Mouse (Mus musculus): Measurements from ENCODE around the gene Phlpp1.

Gene Phlpp1

DNA sequence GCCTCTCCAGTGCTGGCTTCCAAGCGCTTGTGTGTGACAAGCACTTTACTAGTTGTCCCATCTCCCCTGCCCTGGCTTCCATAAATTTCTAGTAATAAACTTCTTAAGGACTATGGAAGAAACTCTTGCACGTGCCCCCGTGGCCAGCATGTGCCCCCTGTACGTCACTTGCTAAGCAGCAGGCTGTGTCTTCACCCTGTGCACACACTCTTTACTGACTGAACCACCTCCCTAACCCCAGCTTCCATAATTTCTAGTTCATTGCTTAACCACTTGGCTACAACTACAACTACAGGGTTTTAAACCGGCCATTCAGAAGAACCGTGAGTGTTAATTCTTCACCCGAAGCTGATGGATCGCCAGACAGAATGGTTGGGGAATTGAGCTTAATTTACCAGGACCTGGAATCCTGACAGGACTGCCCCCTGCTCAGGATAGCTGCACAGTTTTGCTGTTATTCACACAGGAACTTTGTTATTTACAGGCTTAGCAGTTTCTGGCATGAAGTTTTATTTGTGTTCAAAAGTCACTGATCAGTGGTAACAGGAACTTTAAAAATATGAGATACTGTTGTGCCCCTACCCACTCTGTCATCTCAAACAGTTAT is 21.4 kb downstream of the Phlpp1 start:
- intact Hi-C loops (cut with DNase I): no loop called here

DNA sequence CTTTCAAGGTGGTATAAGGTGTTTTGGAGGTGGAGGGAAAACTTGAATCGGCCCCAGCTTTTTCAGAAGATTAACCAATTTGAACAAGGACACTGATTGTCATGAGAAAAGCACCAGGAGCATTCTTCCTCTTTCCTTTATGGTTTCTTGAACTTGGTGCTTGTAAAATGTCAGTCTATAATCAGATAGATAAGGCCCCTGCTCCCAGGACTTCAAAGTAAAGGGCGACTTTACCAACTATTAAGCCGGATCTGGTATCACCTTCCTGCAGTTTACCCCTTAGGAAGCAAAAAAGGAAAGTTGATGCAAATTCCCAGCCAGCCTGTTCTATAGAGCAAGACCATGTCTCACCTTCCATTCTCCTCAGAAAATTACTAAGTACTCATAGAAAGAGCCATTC is 21.9 kb downstream of the Phlpp1 start:
- intact Hi-C loops (cut with DNase I): no loop called here

DNA sequence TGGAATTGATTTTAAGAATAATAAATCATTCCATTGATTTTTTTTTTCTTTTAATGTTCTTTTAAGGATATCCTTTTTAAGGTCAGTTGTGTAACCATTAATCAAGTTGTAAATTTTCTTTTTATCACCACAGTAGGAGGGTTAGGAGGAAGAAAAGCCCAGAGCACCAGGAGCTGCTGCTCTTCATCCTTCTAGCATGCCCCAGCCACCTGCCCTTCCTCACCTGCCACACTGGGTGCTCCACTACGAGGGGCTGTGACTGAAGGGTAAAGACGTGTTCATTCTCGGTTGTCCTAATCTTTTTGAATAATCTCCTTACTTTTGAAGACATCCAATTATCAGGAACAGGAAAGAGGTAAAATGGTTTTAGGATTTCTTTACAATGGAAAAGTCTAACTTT is 22.7 kb downstream of the Phlpp1 start:
- intact Hi-C loops (cut with DNase I): no loop called here

DNA sequence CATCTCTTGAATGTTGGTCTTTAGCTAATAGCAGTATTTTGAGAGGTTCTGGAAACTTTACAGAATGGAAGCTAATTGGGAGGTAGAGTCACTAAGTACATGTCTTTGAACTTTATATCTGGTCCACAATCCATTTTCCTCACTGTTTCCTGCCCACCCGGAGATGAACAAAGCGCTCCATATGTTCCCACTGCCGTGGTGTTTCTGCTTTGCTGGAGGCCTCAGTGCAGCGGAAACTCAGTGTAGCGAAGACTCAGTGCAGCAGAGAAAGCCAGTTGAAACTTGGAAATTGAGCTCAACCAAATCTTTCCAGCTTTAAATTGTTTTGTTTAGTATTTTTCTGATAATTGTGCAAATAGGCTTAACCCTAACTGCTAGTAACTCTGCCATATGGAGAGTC is 26.4 kb downstream of the Phlpp1 start:
- intact Hi-C loops (cut with DNase I): no loop called here

DNA sequence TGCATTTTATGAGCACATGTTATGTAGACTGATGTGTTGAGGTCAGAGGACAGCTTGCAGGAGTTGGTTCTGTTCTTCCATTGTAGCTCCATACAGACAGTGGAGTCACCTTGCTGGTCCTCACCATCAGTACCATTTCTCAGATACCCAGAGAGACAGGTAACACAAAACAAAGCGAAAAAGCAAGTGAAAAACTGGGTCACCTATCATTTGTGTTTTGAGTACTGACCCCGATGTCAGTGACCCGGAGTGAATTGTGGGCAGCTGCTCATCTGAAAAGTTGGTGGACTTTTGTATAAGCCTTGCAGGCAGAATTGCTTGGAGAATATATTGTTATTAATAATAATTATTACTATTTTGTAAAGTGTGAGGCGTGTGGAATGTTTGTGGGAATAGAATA is 27.6 kb downstream of the Phlpp1 start:
- intact Hi-C loops (cut with DNase I): no loop called here

DNA sequence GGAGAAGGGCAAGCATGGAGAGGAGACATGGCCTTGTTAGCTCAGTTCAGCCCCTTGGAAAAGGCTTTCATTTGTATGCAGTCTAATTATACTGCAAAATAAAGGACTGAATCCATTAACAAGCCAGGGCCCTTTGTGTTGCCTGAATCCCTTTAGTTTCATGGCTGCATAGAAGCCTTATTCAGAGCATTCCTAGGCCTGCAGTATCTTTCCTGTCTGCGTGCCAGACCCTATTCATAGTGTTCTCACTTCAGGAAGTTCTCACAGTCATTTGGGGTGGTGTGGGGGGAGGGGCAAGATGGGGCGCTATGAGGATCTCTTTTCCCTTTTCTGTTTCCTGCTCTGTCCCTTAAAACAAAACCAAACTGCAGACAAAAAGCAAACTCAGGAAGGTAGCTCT is 28.1 kb downstream of the Phlpp1 start:
- intact Hi-C loops (cut with DNase I): no loop called here

DNA sequence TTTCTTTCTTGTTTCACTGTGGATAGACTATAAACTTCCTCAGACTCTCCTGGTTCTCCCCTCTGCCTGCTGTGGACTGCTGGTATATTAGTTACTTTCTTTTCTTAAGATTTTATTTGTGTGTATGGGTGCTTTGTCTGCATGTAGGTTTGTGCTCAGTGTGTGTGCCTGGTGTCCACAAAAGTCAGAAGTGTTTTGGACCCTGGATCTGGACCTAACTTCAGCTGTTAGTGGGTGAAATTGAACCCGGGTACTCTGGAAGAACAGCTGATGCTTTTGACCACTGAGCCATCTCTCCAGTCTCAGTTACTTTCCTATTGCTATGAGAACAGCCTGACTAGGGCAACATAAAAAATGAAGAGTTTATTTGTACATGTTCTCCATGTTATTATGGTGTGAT is 29.5 kb downstream of the Phlpp1 start:
- intact Hi-C loops (cut with DNase I): no loop called here

DNA sequence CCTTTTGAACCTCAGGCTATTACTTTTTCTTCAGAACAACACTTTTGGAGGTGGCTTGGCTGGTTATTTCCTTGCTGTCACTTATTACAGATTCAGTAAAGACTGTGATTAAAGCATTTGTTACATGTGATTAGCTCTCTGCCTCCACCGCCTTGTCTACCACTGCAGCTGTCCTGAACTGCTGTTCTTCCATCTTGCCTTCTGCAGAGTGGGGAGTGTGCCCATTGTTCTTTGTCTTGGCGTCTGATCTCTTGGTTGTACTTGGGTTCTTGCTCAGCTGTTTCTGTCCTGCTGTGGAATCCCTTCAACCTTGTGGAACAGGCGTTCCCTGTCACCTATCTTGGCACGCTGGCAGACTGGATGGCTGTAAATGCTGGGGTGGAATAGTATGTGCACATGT is 30.4 kb downstream of the Phlpp1 start:
- intact Hi-C loops (cut with DNase I): no loop called here

DNA sequence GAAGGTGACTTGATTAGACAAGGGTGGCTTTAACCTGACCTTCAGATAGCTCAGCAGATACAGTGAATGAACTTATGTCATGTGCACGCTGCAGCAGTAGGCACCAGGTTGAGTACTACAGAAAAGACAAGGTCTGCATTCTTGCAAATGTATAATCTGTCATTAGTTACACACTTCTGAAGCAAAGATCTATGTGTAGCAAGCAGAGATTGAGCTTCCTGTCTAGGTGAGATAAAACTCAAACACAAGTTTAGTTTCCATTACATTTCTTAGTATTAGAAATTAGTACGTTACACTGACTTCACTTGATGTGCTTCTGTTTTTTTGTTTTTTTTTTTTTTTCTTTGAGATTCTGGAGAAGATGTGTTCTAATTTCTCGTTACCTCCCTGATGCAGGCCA is 32.4 kb downstream of the Phlpp1 start:
- intact Hi-C loops (cut with DNase I): no loop called here

DNA sequence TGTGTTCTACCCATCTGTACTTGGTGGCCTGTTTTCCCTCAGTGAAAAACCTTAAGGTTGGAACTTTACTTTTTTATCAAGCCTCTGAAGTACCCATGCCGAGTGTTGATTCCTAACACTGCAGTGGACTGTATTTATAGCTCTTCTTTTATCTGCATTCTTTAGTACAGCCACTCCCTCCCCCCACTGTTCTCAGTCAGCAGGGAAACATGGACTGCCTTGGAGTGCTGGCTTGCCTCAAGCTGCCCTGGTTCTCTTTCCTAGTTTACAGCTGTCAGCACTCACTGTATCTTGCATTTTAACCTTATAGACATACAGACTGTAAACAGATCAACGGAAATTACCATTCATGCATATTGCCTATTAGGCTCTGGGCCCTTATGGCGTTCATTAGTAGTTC is 32.8 kb downstream of the Phlpp1 start:
- intact Hi-C loops (cut with DNase I): no loop called here

DNA sequence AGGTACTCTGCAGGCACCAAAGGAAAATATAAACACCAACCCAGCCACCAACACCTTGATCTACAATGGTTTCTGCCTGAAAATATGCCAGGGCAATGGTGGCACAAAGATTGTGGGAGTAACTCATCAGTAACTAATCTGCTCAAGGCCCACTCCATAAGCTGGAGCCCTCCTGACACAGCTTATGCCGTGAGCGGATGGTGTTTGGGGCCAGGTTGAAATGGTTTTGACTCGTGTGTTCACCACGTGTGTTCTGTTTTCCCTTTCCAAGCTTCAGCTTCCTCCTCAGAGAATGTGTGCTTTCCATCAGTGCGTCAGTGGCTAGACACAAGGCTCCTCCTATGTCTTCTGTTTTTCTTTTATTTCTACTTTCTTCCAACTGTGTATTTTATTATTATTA is 37.0 kb downstream of the Phlpp1 start:
- intact Hi-C loops (cut with DNase I): no loop called here

DNA sequence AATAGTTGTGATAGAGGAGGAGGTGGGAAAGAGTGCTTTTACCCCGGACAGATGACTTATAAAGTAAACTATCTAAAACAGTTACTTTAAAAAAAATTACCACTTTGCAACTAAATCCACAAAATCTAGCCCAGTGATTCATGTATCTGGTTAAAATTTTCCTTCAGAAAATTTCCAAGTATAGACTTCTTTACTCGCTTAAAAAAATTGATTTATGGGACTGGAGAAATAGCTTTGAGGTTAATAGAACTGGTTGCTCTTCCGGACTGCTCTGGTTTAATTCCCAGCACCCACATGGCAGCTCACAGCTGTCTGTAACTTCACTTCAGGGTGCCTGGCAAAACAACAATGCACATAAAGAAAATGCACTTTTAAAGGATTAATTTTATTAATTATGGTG is 38.9 kb downstream of the Phlpp1 start:
- intact Hi-C loops (cut with DNase I): no loop called here

DNA sequence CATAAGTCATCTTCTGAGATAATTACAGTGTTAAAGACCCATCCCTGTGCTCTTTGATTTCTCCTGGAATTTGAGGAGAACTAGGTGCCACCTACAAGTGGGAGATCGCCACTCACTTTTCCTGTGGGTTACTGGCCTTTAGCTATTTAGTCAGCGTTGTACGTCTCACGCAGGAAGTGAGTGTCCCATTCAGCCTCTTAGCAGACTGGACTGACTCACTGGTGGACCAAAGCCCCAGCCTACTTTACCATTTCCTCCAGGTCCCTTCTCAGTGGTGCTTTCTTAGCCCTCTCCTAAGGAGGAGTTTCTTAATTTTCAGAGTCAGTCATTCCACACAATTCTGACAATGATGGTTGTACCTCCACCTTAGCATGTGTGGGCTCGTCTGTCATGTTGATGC is 39.6 kb downstream of the Phlpp1 start:
- intact Hi-C loops (cut with DNase I): no loop called here

DNA sequence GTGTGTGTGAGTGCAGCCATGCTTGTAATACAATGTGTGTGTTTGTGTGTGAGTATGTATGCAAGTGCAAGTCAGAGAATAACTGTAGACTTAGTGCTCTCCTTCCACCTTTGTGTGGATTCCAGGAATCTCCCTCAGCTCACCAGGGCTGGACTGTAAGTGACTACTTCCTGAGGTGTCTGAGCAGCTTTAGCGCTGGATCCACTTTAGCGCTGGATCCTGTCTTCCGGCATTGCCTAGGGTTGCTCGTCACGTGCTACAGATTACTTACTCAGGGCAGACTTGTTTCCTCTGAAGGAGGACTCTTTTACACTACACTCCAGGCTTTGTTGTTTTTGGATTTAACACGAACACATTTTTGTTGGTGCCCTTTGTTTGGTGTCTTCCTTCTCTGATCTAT is 48.9 kb downstream of the Phlpp1 start:
- intact Hi-C loops (cut with DNase I): no loop called here

DNA sequence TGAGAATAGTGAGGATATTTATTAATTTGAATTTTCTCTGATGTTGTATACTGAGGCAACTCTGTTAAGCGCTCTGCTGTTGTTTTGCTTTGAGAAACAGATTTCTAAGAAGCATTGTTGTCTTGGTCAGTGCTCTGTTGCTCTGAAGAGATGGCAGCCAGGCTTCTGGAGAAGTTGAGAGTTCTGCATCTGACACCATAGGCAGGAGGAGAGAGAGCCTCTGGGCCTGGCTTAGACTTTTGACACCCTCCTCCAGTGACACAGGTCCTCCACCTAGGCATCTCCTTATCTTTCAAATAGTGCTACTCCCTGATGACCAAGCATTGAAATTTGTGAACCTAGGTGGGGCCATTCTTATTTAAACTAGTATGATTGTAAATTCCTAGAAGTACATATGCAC is 49.8 kb downstream of the Phlpp1 start:
- intact Hi-C loops (cut with DNase I): no loop called here

DNA sequence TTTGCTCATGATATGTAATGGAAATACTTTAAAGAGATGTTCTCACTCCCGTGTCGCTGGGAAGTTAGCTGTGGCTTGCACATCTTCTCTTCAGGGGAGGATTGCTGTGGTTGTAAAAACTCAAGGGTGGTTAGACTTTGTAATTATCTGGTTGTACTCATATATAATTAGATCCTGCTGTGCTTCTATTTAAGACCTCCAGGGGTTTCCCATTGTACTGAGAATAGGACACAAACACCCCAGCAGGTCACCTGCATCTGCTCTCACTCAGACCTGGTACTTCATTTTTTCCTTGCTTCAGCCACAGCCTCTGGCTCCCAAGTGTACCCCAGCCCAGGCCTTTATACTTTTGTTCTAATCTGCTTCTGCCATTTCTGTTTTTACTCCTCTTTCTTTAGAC is 50.4 kb downstream of the Phlpp1 start:
- intact Hi-C loops (cut with DNase I): no loop called here

DNA sequence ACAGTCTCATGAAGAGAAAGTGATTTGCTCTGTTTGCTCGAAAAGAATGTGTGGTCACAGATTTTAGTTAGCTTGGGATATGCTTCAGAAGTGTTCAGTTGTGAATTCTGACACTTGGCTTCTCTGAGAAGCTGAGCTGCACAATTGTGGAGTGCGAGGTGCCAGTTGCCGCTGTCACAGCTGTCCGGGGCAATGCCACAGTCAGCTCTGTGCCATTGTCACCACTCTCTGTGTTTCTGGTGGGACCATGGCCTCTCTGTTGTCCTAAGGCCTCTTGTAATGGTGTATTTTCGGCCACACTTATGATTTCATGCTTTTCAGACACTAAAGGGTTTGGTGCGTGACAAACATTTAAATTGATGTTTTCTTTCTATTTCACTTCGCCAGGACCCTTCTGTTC is 55.1 kb downstream of the Phlpp1 start:
- intact Hi-C loops (cut with DNase I): no loop called here

DNA sequence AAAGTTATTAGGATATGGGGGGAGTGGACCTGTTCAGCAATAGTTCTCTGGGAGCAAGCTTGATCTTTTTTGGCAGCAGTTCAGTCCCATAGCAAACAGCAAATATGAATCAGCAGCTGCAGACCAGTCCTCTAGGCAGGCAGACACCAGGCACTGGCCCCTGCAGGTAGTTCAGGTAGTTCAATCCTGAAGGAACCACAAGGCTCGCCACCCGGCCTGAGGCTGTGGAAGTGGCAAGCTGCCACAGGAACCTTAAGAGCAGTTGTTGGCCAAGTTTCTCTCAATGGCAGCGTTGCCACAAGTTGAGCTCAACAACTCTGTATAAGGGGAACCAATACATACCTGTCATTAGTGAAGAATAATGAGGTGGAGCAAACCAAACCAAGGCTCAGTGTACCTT is 58.8 kb downstream of the Phlpp1 start:
- intact Hi-C loops (cut with DNase I): no loop called here

DNA sequence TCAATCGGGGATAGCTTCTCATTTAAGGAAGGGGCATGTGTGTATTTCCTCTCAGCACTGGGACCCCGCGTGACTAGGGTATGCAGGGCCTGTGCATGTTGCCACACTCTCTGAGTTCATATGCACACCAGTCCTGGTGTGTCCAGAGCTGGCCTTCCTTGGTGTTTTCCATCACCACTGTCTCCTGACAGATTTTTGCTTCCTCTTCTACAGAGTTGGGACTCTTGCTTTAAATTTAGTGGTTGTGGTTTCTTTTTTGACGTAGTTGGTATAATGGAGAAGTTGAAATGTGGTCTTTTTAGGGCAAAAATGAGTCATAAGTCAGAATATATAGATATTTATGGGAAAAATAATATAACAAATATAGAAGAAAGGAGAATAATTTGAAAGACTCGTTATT is 59.8 kb downstream of the Phlpp1 start:
- intact Hi-C loops (cut with DNase I): no loop called here

DNA sequence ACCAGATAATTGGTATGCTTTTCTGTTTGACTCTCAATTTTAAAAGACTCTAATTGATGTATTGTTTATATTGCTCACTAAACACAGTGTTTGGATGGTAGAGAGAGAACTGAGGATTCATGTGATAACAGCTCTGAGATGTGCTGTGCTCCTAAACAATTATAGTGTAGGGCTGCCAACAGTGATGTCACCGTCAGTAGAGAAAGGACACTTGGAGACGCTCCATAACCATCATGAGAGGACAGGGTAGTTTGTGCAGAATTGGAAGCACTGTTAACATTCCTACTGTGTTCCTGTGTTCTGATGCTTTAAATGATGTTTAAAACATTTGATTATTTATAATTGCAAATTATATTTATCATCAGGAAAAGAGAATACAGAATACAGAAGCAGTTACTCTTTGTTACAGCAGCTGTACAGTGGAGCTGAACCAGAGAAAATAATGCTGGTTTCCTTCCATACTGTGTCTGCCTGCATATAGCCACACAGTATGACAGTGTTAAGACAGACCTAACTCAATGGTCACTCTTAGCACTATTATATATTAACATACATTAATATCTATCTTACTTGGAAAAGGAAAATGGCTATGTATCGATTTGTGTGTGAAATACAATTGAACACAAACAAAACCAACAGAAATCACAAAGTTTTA is 60.4 kb downstream of the Phlpp1 start:
- intact Hi-C loops (cut with DNase I): no loop called here

DNA sequence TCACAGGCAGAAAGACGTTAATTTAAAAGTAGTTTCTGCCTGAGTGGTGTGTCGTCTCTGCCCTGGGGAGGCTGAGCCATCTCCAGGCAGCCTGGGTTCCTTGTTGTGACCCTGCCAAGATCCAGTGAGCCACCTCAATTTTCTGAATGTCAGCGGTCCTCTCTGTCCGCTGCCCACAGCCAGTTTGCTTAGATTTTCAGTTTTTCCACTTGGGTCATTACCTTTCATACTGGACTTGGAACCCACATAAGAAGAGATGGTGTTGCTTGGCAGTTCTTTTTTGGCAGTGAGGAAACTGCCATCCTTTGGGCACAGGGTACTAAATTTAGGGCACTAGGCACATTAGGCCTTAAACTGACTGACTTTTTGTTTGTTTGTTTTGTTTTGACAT is 60.9 kb downstream of the Phlpp1 start:
- intact Hi-C loops (cut with DNase I): no loop called here

DNA sequence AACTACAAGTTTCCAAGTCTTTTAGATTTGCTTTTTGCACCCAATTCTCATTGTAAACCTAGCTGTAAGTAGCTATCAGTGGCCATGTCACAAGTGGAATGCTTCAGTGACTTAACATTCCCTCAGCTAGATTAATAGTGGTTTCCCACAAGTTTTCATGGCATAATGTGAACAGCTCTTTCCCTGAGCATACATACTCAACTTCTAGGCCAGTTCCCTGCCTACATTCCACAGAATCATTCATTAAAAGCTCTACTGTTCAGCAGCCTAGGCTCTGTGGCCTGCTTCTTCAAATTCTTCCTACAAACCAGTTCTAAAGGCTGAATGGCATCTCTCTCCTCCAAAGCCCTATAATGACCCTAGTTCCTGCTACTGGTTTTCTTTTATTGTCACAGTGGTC is 65.4 kb downstream of the Phlpp1 start:
- intact Hi-C loops (cut with DNase I): no loop called here

DNA sequence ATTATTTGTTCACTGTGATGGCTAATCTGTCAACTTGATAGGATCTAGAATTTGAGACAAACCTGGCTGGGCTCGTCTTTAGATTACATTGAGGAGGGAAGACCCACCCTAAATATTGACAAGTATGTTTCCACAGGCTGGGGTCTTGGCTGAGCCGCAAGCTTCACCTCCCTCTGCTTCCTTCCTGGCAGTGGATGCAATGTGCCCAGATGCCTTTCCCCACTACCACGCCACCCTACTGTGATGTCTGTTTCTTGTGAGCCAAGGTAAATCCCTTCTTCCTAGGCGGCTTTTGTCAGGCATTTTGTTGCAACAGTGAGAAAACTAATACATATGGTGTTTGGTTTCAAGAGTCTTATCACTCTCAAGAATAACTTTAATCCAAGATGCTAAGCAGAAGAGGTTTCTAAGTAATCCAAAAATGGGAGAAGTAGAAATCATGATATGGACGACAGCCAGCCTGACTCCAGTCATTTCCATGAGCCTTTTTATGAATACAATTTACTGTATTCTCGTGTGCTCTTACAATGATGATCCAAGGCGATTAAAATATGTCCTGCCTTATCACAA is 68.6 kb downstream of the Phlpp1 start:
- intact Hi-C loops (cut with DNase I): no loop called here
